Mouse (Mus musculus): ENCODE data around the gene Rprd2.
A peak's percentile ranks its signal among the peaks of the same experiment; 100 is the strongest.
"Not testable (repeated sequence)": the region's sequence is repeated elsewhere in the genome, so short reads cannot be mapped to it uniquely, and the experiment has no call there.

Gene Rprd2

GRCm38 (mm10) chr3:95818571-95819288, at the start of gene Rprd2:
Gene Rprd2 (minus strand): TSS chr3:95818863.
- peak; percentile 67 for DNase-seq (ENCODE audit: low spot score)

- no peak for DNase-seq (ENCODE audit: low spot score)
Measured at GRCm38 (mm10) chr3:95867408-95867807, 48.7 kb upstream of the Rprd2 start.

- DNase-seq (ENCODE audit: low spot score): no peak
Measured at GRCm38 (mm10) chr3:95866071-95866470, 47.4 kb upstream of the Rprd2 start.

- DNase-seq (ENCODE audit: low spot score): no peak
Measured at GRCm38 (mm10) chr3:95865571-95865970, 46.9 kb upstream of the Rprd2 start.

GRCm38 (mm10) chr3:95865050-95865449, 46.4 kb upstream of the Rprd2 start:
- no peak for DNase-seq (ENCODE audit: low spot score)

- no peak for DNase-seq (ENCODE audit: low spot score)
Measured at GRCm38 (mm10) chr3:95863578-95863977, 44.9 kb upstream of the Rprd2 start.

GRCm38 (mm10) chr3:95861796-95862195, 43.1 kb upstream of the Rprd2 start:
- peak; percentile 54 for DNase-seq (ENCODE audit: low spot score)

GRCm38 (mm10) chr3:95861216-95861615, 42.6 kb upstream of the Rprd2 start:
- DNase-seq (ENCODE audit: low spot score): no peak

- DNase-seq (ENCODE audit: low spot score): no peak
Measured at GRCm38 (mm10) chr3:95860323-95860722, 41.7 kb upstream of the Rprd2 start.

- not testable (repeated sequence) for DNase-seq (ENCODE audit: low spot score)
Measured at GRCm38 (mm10) chr3:95858278-95858677, 39.6 kb upstream of the Rprd2 start.

- DNase-seq (ENCODE audit: low spot score): not testable (repeated sequence)
Measured at GRCm38 (mm10) chr3:95857050-95857449, 38.4 kb upstream of the Rprd2 start.

GRCm38 (mm10) chr3:95856115-95856514, 37.5 kb upstream of the Rprd2 start:
- DNase-seq (ENCODE audit: low spot score): no peak

GRCm38 (mm10) chr3:95855502-95856089, 36.9 kb upstream of the Rprd2 start, which contains the start of gene Prpf3:
Gene Prpf3 (minus strand): TSS chr3:95855885.
- peak; percentile 96 for DNase-seq (ENCODE audit: low spot score)

- DNase-seq (ENCODE audit: low spot score): no peak
Measured at GRCm38 (mm10) chr3:95851317-95851716, 32.7 kb upstream of the Rprd2 start.

- DNase-seq (ENCODE audit: low spot score): no peak
Measured at GRCm38 (mm10) chr3:95850611-95851010, 31.9 kb upstream of the Rprd2 start.

- no peak for DNase-seq (ENCODE audit: low spot score)
Measured at GRCm38 (mm10) chr3:95842503-95843214, 24.0 kb upstream of the Rprd2 start.

GRCm38 (mm10) chr3:95839250-95839649, 20.6 kb upstream of the Rprd2 start:
- DNase-seq (ENCODE audit: low spot score): no peak

GRCm38 (mm10) chr3:95829053-95829452, 10.4 kb upstream of the Rprd2 start:
- no peak for DNase-seq (ENCODE audit: low spot score)

GRCm38 (mm10) chr3:95826275-95826674, 7.6 kb upstream of the Rprd2 start:
- DNase-seq (ENCODE audit: low spot score): no peak

GRCm38 (mm10) chr3:95820046-95821010, 1.7 kb upstream of the Rprd2 start:
- DNase-seq (ENCODE audit: low spot score): peak; percentile 6

- peak; percentile 100 for DNase-seq (ENCODE audit: low spot score)
Measured at GRCm38 (mm10) chr3:95819351-95819985, 805 bp upstream of the Rprd2 start.
